Mouse (Mus musculus): Measurements from ENCODE around the gene Chd1l. TPM values are rescaled to one million over a fixed set of nuclear protein-coding genes. Genes with fewer than 3 reads are reported as not detected.
A peak's percentile ranks its signal among the peaks of the same experiment; 100 is the strongest.

Gene Chd1l
- total RNA-seq, 1 experiment from 2014 or later, result 39.8 TPM

- ATAC-seq (ENCODE audit: extremely low read depth, insufficient number of reproducible peaks, low FRiP score, poor library complexity, severe bottlenecking), result no peak
Observed at GRCm38 (mm10) chr3:97624611-97625010, 14.6 kb upstream of the Chd1l start.

- ATAC-seq (ENCODE audit: extremely low read depth, insufficient number of reproducible peaks, low FRiP score, poor library complexity, severe bottlenecking), result no peak
Observed at GRCm38 (mm10) chr3:97620657-97621056, 10.7 kb upstream of the Chd1l start.

- ATAC-seq (ENCODE audit: extremely low read depth, insufficient number of reproducible peaks, low FRiP score, poor library complexity, severe bottlenecking), result no peak
Observed at GRCm38 (mm10) chr3:97617899-97618298, 7.9 kb upstream of the Chd1l start.

- ATAC-seq (ENCODE audit: extremely low read depth, insufficient number of reproducible peaks, low FRiP score, poor library complexity, severe bottlenecking), result no peak
Observed at GRCm38 (mm10) chr3:97617091-97617825, 7.3 kb upstream of the Chd1l start.

GRCm38 (mm10) chr3:97615933-97616332, 5.9 kb upstream of the Chd1l start:
- ATAC-seq (ENCODE audit: extremely low read depth, insufficient number of reproducible peaks, low FRiP score, poor library complexity, severe bottlenecking), result no peak

GRCm38 (mm10) chr3:97615154-97615553, 5.2 kb upstream of the Chd1l start:
- no peak for ATAC-seq (ENCODE audit: extremely low read depth, insufficient number of reproducible peaks, low FRiP score, poor library complexity, severe bottlenecking)

- no peak for ATAC-seq (ENCODE audit: extremely low read depth, insufficient number of reproducible peaks, low FRiP score, poor library complexity, severe bottlenecking)
Observed at GRCm38 (mm10) chr3:97611021-97611420, 1.0 kb upstream of the Chd1l start.

- ATAC-seq (ENCODE audit: extremely low read depth, insufficient number of reproducible peaks, low FRiP score, poor library complexity, severe bottlenecking), result peak; percentile 64
Observed at GRCm38 (mm10) chr3:97609201-97609844, 680 bp downstream of the Chd1l start.

GRCm38 (mm10) chr3:97600050-97600832, 9.8 kb downstream of the Chd1l start:
- ATAC-seq (ENCODE audit: extremely low read depth, insufficient number of reproducible peaks, low FRiP score, poor library complexity, severe bottlenecking), result no peak

GRCm38 (mm10) chr3:97596796-97597195, 13.2 kb downstream of the Chd1l start:
- no peak for ATAC-seq (ENCODE audit: extremely low read depth, insufficient number of reproducible peaks, low FRiP score, poor library complexity, severe bottlenecking)

- ATAC-seq (ENCODE audit: extremely low read depth, insufficient number of reproducible peaks, low FRiP score, poor library complexity, severe bottlenecking), result no peak
Observed at GRCm38 (mm10) chr3:97595066-97595465, 14.9 kb downstream of the Chd1l start.

- no peak for ATAC-seq (ENCODE audit: extremely low read depth, insufficient number of reproducible peaks, low FRiP score, poor library complexity, severe bottlenecking)
Observed at GRCm38 (mm10) chr3:97594140-97594539, 15.9 kb downstream of the Chd1l start.

GRCm38 (mm10) chr3:97593089-97593488, 16.9 kb downstream of the Chd1l start:
- no peak for ATAC-seq (ENCODE audit: extremely low read depth, insufficient number of reproducible peaks, low FRiP score, poor library complexity, severe bottlenecking)

GRCm38 (mm10) chr3:97590699-97591098, 19.3 kb downstream of the Chd1l start:
- no peak for ATAC-seq (ENCODE audit: extremely low read depth, insufficient number of reproducible peaks, low FRiP score, poor library complexity, severe bottlenecking)

GRCm38 (mm10) chr3:97587656-97588055, 22.3 kb downstream of the Chd1l start:
- ATAC-seq (ENCODE audit: extremely low read depth, insufficient number of reproducible peaks, low FRiP score, poor library complexity, severe bottlenecking), result no peak

GRCm38 (mm10) chr3:97585383-97586160, 24.4 kb downstream of the Chd1l start:
- ATAC-seq (ENCODE audit: extremely low read depth, insufficient number of reproducible peaks, low FRiP score, poor library complexity, severe bottlenecking), result peak; percentile 53; the same call in 1 of the 2 replicates

GRCm38 (mm10) chr3:97573807-97574206, 36.2 kb downstream of the Chd1l start:
- no peak for ATAC-seq (ENCODE audit: extremely low read depth, insufficient number of reproducible peaks, low FRiP score, poor library complexity, severe bottlenecking)

- ATAC-seq (ENCODE audit: extremely low read depth, insufficient number of reproducible peaks, low FRiP score, poor library complexity, severe bottlenecking), result no peak
Observed at GRCm38 (mm10) chr3:97564588-97564987, 45.4 kb downstream of the Chd1l start.

- ATAC-seq (ENCODE audit: extremely low read depth, insufficient number of reproducible peaks, low FRiP score, poor library complexity, severe bottlenecking), result no peak
Observed at GRCm38 (mm10) chr3:97558554-97558953, 51.4 kb downstream of the Chd1l start.
